Mouse (Mus musculus): ENCODE data around the gene Asb8.

The Asb8 gene

GRCm38 (mm10) chr15:98165525-98165924 lies at the start of gene Asb8:
Gene Asb8 (minus strand): TSS chr15:98165625.
- DNase-seq = no peak

GRCm38 (mm10) chr15:98214130-98214529 lies 48.7 kb upstream of the Asb8 start:
- no peak for DNase-seq

GRCm38 (mm10) chr15:98213336-98213870 lies 48.0 kb upstream of the Asb8 start:
- DNase-seq = peak; percentile 4 to 15

- peak; percentile 57 to 77 for DNase-seq
Observed at GRCm38 (mm10) chr15:98209676-98210075, 44.3 kb upstream of the Asb8 start.

GRCm38 (mm10) chr15:98195442-98195841 lies 30.0 kb upstream of the Asb8 start, which contains the start of gene Olfr288:
Gene Olfr288 (minus strand): TSS chr15:98195542.
- DNase-seq = no peak

- DNase-seq = no peak
Observed at GRCm38 (mm10) chr15:98184456-98184855, 19.0 kb upstream of the Asb8 start.

- peak; percentile 32 to 40 for DNase-seq
Observed at GRCm38 (mm10) chr15:98181856-98182570, 16.6 kb upstream of the Asb8 start.

- peak; percentile 92 to 94 for DNase-seq
Observed at GRCm38 (mm10) chr15:98181132-98181711, 15.8 kb upstream of the Asb8 start.

- no peak for DNase-seq
Observed at GRCm38 (mm10) chr15:98180567-98181131, 15.2 kb upstream of the Asb8 start.

GRCm38 (mm10) chr15:98177320-98177719 lies 11.9 kb upstream of the Asb8 start:
- no peak for DNase-seq

GRCm38 (mm10) chr15:98173821-98174220 lies 8.4 kb upstream of the Asb8 start:
- peak; percentile 15 to 37 for DNase-seq

- no peak for DNase-seq
Observed at GRCm38 (mm10) chr15:98172113-98172512, 6.7 kb upstream of the Asb8 start.

GRCm38 (mm10) chr15:98170917-98171316 lies 5.5 kb upstream of the Asb8 start:
- DNase-seq = no peak

GRCm38 (mm10) chr15:98170365-98170764 lies 4.9 kb upstream of the Asb8 start:
- DNase-seq = no peak

GRCm38 (mm10) chr15:98168622-98169004 lies 3.2 kb upstream of the Asb8 start:
- DNase-seq = no peak

- DNase-seq = peak; percentile 45 to 49
Observed at GRCm38 (mm10) chr15:98167645-98168621, 2.5 kb upstream of the Asb8 start.

GRCm38 (mm10) chr15:98166963-98167644 lies 1.7 kb upstream of the Asb8 start, which contains the start of gene Ccdc184:
Gene Ccdc184 (plus strand): TSS chr15:98167158.
- DNase-seq = no peak

- DNase-seq = no peak
Observed at GRCm38 (mm10) chr15:98162561-98162960, 2.9 kb downstream of the Asb8 start.

- DNase-seq = no peak
Observed at GRCm38 (mm10) chr15:98161026-98161805, 4.2 kb downstream of the Asb8 start.

GRCm38 (mm10) chr15:98157253-98157652 lies 8.2 kb downstream of the Asb8 start:
- DNase-seq = no peak

- DNase-seq = peak in 1 of 2 experiments; percentile 23
Observed at GRCm38 (mm10) chr15:98155944-98156343, 9.5 kb downstream of the Asb8 start.

Measured in kidney, adult 8-10 months (tissue).